Mouse (Mus musculus): Measurements from ENCODE around the gene Syn2.
A peak's percentile ranks its signal among the peaks of the same experiment; 100 is the strongest.
"Not testable (repeated sequence)": the region's sequence is repeated elsewhere in the genome, so short reads cannot be mapped to it uniquely, and the experiment has no call there.

Syn2 gene

DNA sequence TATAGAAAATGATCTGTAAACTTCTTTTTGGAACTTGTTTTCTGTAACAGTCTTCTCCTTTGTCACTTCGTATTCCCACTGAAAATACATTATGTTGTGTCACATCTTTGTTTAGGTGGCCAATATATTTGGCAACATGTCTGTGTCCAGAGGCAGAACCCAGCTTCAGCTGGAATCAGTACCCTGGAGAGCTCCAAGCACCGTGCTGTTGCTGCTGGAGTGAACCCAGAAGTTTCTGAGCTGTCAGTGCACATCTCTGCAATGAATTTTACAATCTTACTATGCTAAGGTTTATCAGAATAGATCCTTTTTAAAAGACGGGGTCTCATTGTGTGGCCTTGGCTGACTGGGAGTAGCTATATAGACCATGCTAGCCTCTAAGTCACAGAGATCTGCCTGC is 44.1 kb downstream of the Syn2 start:
- no peak for DNase-seq

DNA sequence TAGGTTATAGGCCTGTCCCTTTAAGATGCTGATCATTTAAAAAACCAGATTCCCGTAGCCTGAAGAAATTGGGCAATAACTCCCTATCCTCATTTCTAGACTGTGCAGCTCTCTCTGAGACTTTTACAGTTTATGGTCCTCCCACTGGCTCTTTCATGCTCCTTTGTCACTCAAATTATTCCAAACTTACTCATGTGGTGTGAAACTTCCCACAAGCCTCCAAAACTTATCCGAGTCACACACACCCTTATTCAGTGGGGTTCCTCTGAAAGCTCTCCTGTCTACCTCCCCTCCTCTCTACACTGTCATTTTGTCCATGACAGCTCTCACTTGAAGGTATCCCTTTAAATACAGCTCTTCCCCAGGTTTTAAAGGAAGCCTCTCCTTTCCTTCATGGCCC is 46.4 kb downstream of the Syn2 start:
- DNase-seq = no peak

DNA sequence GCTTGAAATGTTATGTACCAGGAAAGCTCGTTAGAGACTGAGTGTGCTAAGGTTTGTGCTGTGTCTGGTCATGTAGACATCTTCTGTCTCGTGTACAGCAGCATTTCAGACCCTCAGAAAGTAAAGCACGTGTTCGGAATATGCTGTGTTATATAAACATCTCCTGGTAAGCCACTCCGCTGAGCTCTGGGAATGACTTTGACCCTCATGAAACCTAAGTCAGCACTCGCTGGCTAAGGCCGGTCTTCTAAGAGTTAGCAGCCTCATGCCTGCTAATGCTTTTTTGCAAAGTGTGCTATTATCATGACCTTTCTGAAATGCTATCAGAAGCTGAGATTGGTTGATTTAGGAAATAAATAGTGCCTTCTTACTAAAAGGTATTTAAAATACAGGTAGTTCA is 56.4 kb downstream of the Syn2 start:
- no peak for DNase-seq

DNA sequence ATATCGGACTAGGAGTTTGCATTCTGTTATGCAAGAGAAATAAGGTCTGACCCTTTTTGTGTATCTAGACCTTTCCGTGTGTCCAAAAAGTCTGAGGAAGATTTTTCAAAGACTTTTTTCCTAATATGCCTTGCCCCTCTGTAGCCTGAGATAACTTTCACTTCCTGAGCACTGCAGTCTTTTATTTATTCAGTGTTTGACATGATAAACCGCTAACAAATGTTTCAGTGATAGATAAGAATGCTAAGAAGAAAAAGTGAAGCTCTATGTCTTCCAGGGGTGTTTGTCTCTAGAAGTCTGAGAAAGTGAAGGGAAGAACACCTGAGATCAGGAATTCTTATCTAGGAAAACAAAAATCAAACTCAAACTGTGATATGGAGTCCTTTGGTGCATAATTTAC is 66.1 kb downstream of the Syn2 start:
- no peak for DNase-seq

DNA sequence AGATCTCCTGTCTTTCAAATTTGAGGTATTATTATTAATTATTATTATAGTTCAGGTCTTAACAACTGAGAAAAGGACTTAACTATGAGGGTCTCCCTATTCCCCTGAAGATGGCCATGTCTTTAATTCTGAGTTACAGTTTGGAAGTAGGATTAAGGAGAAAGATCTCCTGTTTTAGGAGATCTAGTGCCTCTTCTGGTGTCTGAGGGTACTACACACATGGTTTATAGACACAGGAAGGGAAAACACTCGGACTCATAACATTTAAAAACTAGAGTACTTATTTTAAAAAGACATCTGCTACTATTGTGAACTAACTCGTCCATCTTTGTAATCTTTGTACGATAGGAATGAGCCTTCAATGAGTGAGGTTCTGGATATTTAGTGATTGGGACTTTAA is 68.3 kb downstream of the Syn2 start:
- no peak for DNase-seq

DNA sequence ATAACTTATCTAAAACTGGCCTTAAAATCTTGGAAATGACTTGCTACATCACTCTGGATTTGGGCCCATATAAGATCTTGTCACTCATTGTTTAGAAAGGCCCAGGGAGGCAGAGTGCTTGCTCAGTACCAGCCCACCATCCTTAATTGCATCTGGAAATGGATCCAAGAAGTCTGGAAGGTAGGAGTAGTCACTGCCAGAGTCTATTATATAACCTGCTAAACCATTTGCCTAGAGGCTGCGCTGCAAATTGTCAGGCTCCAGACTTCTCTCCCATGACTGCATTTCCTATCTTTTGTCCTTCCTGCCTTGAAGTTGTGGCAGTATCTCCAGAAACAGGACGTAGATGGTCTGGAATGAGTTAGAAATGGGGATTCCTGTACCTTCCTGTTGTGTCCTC is 75.5 kb downstream of the Syn2 start:
- DNase-seq = no peak

DNA sequence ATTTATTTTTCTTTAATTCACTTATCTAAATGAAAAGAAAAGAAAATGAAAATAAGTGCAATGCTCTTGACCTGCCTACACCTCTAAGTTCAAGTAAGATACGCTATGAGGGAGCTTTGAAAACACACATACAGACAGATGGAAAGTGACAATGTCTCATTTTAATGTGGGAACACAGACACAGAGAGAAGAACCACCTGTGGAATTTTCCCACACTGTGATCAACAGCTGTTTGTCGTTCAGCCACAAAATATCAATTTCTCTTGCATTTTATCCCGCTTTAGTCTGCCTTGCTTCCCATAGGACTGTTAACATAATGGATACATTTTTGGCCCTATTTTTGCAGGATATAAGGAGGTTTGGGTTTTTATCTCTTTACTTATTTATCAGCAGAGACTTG is 76.1 kb downstream of the Syn2 start:
- DNase-seq = no peak

DNA sequence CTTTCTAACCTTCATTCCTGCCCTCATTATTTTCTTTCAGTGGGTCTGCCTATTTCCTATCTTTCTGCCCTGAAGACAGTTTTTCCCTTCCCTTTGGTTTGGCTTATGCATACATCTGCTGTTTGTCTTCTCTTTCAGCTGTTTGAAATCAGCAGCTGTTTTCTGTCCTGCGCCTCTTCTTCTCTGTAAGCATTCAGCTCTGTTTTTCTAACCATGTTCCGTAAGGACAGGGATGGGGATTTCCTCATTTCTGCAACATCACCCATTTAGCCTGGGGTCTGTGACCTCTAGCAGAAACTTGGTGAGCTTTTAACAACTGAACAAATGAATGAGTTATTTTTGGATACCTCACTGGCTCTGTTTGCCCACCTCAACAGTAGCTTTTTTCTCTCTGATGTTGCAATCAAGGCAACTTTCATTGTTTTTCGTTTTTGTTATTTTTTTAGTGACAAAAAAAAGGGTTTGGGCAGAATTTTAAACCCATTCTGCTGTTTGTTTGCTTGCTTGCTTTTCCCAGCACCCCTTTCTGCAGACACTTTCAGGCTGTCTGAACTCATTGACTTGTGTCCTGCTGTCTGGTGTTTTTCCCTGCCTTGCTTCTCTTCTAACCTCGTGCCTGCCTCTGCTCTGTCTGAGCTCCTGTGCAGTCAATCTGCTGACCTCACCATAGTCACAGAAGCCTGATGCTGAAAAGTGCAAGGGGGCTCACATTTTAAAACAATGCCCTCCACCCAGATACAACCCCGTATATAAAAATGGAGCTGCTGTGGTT is 77.6 kb downstream of the Syn2 start:
- DNase-seq = no peak

DNA sequence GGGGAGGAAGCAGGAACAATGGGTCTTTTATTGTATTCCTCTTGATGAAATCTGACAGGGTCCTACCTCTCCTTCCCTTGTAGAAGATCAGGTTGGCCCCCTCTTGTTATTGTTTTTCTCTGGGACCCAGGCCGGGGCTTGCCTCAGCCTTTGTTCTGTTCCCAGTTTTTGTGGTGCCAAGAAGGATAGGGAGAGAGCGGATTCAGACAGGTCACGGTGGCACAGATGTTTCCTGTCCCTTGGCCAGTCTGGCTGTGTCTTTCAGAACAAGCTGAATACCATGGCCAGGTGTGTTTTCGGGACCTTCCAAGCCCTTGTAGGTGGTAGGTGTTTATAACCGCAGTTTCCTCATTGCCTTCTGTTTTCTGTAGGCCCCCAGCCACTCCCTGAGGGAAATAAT is 78.4 kb downstream of the Syn2 start:
- DNase-seq = no peak

DNA sequence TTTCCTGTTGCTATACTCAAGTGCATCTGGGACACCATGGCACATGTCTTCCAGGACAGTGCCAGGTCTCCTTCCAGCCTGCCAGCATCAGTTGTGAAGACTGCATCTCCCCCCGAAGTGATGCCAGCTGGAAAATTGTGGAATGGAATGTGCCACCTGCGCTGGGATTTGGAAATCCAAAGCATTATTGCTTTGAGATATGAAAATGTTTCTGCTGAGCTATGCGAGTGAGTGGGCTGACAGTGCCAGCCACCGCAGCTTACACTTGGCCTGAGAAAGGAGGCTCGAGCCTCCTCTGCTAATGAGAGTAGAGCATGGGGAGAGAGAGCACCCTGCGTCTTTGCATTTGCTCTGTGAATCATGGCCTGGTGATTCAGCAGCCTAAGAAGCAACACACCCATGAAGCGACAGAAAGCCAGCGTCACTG is 86.5 kb downstream of the Syn2 start:
- DNase-seq = no peak

DNA sequence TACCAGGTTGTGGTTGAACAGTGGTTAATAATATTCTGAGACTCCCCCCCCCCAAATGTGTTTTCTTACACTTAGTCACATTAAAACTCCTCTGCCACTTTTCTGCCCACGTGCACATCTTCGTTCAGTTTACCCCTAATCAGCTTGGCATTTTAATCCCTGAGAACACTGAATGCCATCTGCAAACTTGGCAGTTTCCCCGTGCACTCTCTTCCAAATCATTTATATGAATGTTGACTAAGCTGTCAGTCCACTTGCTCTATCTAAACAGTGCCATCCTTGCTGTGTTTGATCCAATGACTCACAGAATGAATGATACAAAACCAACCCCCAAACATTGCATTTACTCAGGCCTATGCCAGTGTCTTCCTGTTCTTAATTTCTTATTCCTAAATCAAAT is 90.8 kb downstream of the Syn2 start:
- DNase-seq = no peak

DNA sequence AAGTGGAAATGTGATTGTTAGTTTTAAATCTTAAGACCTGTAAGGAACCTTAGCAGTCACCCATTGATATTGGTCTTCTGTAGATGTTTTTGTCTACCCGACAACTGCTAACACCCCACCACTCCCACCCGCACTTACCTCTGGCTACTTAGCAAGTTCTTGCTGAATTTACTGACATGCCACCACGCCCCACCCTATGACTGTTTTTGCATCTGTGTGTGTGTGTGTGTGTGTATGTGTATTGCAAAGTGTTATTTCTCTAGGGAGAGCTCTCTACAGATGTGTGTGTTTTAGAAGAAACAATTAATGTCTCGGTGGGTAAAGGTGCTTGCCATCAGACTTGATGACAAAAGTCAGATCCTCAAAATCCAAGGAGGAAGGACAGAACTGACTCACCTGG is 92.3 kb downstream of the Syn2 start, which contains the start of gene Gm17482:
Gene Gm17482, plus strand, starts transcription at position 301 of the 400 bp plus-strand sequence.
- DNase-seq = no peak

DNA sequence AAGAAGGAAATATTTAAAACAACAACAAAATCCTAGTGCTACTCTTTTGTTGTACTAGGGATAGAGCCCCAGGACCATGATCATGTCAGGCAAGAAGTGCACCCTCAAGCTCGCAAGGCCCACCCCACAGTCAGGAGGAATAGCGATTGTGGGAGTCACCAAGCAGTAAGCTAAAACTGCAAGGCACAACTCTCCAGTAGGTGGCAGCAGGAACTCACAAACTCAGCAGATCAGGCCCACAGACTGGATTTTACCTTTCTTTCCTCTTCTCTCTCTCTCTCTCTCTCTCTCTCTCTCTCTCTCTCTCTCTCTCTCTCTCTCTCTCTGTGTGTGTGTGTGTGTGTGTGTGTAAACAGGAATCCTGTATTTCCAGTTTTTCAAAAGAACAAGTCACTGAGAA is 92.8 kb downstream of the Syn2 start:
- peak; percentile 53 to 55 for DNase-seq

DNA sequence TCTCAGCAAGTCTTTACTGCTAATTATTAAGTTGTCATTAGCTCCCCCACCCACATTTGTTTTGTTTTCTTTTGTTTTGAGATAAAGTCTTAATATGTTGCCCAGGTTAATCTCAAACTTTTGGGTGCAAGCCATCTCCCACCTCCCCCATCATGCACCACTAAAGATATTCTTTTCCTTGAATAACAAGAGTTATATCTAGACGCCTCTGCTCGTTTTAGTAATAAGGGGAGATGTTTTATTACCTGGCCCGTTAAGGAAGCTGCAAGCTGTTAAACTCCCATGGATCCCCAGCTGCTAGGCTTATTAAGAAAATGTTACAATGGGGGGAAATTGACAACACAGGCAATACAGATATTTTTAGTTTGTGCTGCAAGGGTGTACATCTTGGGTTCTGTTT is 95.9 kb downstream of the Syn2 start:
- DNase-seq = no peak

DNA sequence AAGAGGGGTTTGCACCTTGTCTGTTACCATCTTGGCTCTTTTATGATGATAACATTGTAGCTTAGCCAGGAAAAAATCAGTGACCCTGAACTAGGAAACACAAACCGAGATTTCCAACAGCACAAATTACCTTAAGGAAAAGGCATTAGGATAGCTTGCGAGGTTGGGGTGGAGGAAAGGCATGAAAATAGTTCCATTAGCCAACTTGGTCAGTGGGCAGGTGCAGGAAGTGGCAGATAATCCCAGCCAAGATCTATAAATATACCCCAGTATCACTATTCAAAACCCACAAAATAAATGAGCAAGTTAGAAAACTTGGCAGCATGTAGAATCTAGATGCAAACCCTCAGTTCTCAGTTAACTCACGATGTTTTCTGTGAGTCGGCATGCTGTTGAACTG is 97.1 kb downstream of the Syn2 start:
- DNase-seq = no peak

DNA sequence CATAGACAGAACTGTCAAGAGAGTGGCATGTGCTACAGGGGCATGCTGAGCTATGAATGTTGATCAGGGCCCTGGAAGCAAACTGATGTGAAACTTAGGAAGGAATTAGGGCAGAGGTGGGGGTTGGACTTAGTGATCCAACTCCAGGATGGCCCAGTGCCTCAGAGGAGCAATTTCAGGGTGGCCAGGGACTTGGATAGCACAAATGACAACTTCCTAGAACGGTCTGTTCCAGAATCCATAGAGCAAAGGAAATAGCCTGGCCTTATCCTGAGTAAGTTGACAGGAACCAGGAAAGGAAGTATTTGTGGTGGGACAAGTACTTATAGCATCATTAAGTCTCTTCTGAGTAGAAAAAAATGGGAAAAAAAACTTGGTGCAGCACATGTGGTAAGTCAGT is 97.9 kb downstream of the Syn2 start:
- no peak for DNase-seq

DNA sequence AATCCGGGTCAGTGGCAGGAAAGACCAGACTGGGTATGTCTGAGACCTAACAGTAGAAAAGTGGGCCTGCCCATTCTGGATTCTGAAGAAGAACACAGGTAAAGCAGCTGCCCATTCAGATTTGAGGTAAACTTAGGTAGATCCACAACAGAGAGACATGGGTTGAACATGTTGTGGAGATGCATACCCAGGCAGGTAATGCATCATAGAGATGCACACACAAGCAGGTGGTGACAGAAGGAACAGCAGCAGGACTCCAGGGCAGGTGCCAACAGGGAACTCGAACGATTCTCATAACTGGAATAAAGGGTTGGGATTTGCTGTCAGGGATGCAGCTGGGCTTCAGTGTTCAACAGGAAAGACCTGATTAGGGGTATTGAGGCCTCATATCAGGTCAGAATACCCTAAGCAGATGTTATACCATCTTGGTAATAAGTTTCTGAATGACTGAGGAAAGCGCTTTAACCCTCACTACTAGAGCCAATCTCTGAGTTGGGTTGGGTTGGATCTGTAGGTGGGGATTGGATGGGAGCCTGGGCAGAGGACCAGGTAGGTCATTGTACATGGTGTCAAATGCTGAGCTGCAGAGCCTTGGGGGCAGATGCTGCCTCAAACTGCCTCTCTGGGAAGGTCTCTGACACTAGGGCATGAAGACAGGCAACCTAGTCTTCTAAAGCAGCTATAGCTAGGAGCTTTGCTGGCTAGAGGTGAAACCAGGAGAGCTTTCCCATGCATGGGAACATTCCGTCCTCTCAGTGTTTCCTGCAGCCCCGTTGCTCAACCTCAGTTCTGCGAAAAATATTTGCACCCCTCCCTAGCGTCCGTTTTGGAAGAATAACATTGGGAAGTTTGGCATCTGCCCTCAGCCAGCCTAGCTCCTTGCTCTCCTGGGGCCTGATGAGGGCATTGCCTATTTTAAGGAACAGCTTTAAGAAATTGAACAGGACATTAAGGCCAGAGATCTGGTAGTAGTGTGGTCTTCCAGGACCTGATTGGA is 103.6 kb downstream of the Syn2 start:
- no peak for DNase-seq

DNA sequence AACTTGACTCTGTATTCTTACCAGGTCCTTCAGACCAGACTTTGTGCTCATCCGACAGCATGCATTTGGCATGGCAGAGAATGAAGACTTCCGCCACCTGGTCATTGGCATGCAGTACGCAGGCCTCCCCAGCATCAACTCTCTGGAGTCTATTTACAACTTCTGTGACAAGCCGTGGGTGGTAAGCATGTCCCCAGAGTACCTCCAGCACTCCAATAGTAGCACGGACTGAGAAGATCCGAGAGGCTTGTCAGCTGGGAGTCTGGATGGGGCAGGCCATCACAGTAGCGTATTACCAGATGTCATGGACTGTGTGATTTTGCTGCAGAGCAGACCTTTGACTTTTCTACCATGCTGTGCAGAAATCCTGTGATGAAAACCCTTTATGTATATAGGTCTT is 104.6 kb downstream of the Syn2 start:
- DNase-seq = no peak

DNA sequence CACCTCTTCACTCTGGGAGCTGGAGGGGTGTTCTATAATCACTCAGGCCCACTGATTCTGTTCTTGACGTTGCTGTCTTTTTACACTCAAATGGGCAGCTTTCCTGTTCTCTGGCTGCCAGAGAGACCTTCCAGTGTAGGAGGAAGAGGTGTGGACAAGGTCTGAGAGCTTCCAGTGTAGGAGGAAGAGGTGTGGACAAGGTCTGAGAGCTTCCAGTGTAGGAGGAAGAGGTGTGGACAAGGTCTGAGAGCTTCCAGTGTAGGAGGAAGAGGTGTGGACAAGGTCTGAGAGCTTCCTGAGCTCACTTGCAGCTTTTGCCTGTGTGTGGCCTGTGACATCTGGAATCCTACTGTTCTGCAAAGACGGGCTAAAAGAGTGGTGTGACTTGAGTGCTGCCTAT is 105.7 kb downstream of the Syn2 start:
- not testable (repeated sequence) for DNase-seq

DNA sequence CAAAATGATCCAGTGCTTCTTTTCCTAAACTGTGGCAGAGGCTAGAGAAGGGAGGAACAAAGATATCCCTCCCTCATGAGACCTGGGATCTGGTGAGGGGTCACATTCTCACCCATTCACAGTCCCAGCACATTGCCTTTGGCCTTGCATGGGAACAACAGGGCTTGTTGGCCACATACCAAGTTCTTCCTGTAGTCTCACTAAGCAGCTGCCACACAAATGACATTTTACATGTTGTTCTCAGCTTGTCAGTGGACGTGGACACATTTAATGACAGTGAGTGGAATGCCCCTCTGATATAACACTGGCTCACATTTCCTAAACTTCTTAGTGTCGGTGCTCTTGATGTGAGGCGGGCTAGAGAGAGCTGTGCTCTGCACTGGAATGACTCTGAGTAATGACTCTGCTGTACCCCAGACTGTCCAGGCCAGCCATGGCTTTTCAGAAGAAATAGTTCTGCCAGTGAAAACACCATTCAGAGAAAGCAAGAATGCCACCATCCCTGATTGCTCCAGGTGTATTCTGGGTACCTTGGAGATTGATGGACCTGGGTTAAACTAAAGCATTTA is 106.5 kb downstream of the Syn2 start:
- DNase-seq = no peak

DNA sequence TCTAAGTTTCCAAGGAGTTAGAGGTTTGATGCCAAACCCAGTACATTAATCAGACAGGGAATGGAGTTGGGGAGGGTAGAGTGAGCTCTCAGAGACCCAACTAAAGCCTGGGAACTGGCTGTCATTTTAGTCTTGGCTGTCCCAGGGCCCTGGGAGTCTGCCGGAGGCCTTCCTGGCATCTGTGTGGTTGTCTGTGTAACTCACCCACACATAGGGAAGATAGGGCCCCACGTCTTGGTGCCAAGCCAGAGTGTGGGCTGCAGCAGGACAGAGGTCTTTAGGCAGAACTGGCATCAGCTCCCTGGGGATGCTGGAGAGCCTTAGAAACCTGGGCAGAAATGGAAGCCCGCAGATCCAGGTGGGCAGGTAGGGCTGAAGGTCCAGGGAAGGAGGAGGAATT is 107.2 kb downstream of the Syn2 start:
- DNase-seq = no peak

DNA sequence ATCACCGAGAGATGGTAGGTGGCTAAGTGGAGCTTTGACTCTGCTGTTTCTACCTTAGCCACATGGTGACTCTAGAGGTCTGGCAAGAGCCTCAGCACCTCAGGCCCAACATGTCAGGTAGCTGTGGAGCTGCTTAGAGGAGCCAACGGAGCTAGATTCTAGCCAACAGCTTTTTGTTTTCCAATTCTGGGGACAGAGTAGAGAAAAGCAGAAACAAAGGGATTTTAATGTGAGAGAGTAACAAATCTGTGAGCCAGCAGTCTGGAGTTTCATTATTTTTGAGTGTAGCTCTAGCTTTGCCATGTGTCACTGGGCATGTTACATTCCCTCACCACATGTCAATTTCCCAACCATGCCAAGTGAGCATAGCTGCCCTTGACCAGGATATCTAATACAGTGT is 109.5 kb downstream of the Syn2 start:
- no peak for DNase-seq

DNA sequence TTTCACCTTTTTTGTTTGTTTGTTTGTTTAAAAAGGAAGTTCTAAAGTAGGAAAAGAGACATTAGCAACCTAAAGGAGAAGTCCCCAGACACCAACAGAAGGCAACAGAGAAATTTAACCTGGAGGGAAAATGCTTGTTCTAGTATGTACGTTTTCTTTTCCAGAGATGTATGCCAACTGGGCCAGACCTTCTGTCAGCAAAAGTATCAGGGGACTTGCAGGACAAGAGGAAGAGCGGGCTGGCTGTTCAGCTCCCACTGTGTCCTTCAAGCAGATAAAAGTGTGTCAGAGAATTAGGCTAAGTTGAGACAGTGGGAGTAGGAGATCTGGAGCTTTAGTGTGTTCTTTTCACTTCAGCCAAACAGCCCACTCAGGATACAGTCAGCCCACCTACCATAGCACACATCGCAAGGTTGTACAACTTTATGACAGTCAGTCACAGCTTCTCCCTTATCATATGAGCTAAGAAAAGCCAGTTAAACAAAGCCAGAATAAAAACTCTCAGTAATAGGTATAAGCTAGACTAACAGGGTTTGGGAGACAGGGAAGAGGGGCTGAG is 110.9 kb downstream of the Syn2 start:
- no peak for DNase-seq

All from B cell, adult 2 months (primary cell).